Mouse (Mus musculus): ENCODE results near the gene Cat. TPM values are rescaled to one million over a fixed set of nuclear protein-coding genes. Genes with fewer than 3 reads are reported as not detected.

The Cat gene
- polyA plus RNA-seq, 1 experiment from 2014 or later, result 73.1 TPM

- H3K9ac ChIP-seq, result no peak overlapping the region
- 44% methylated on average over 1 of the region's 1 CpGs for WGBS
- H3K9me3 ChIP-seq, result no peaks in the 10 kb centered on the region
- no peaks in the 10 kb centered on the region for H3K36me3 ChIP-seq
- H3K27ac ChIP-seq, result no peak overlapping the region
- H3K4me1 ChIP-seq, result no peaks in the 10 kb centered on the region
- H3K27me3 ChIP-seq, result no peaks in the 10 kb centered on the region
- ATAC-seq (ENCODE audit: insufficient number of reproducible peaks, low FRiP score, low TSS enrichment, low read depth), result no peak
- no peak overlapping the region for H3K4me2 ChIP-seq
- no peak overlapping the region for H3K4me3 ChIP-seq
Observed at GRCm38 (mm10) chr2:103430712-103431111, 54.2 kb downstream of the Cat start.

- Histone ChIP-seq H3K4me2 (no peak overlapping the region), H3K36me3 (no peaks in the 10 kb centered on the region), H3K9ac (no peak overlapping the region), H3K4me1 (0 out of 2 replicates have a peak, but pooled peaks cover 6% of the 10 kb centered on the region), H3K4me3 (no peak overlapping the region), H3K9me3 (no peaks in the 10 kb centered on the region), H3K27ac (no peak overlapping the region), H3K27me3 (no peaks in the 10 kb centered on the region)
- no peak for ATAC-seq (ENCODE audit: insufficient number of reproducible peaks, low FRiP score, low TSS enrichment, low read depth)
- WGBS, result 60% methylated on average over 3 of the region's 3 CpGs
Observed at GRCm38 (mm10) chr2:103428356-103428755, 56.6 kb downstream of the Cat start.

- Histone ChIP-seq H3K4me1 (0 out of 2 replicates have a peak, but pooled peaks cover 6% of the 10 kb centered on the region), H3K9me3 (no peaks in the 10 kb centered on the region), H3K4me3 (no peak overlapping the region), H3K27ac (no peak overlapping the region), H3K27me3 (no peaks in the 10 kb centered on the region), H3K36me3 (no peaks in the 10 kb centered on the region), H3K9ac (no peak overlapping the region), H3K4me2 (no peak overlapping the region)
- ATAC-seq (ENCODE audit: insufficient number of reproducible peaks, low FRiP score, low TSS enrichment, low read depth), result no peak
- WGBS, result 70% methylated on average over 11 of the region's 11 CpGs
Observed at GRCm38 (mm10) chr2:103425456-103426063, 59.4 kb downstream of the Cat start.

GRCm38 (mm10) chr2:103424349-103425026 lies 60.5 kb downstream of the Cat start:
- no peaks in the 10 kb centered on the region for H3K9me3 ChIP-seq
- peak overlapping the region; percentile 14; the same call in 1 of the 2 replicates for H3K4me2 ChIP-seq
- H3K4me3 ChIP-seq, result no peak overlapping the region
- H3K9ac ChIP-seq, result no peak overlapping the region
- no peak for ATAC-seq (ENCODE audit: insufficient number of reproducible peaks, low FRiP score, low TSS enrichment, low read depth)
- H3K27me3 ChIP-seq, result no peaks in the 10 kb centered on the region
- H3K4me1 ChIP-seq, result 0 out of 2 replicates have a peak, but pooled peaks cover 6% of the 10 kb centered on the region
- no peak overlapping the region for H3K27ac ChIP-seq
- 26% methylated on average over 12 of the region's 12 CpGs for WGBS
- H3K36me3 ChIP-seq, result no peaks in the 10 kb centered on the region

GRCm38 (mm10) chr2:103423884-103424283 lies 61.1 kb downstream of the Cat start:
- no peak overlapping the region for H3K27ac ChIP-seq
- WGBS, result 65% methylated on average over 12 of the region's 12 CpGs
- no peak for ATAC-seq (ENCODE audit: insufficient number of reproducible peaks, low FRiP score, low TSS enrichment, low read depth)
- no peak overlapping the region for H3K4me3 ChIP-seq
- H3K27me3 ChIP-seq, result no peaks in the 10 kb centered on the region
- 0 out of 2 replicates have a peak, but pooled peaks cover 6% of the 10 kb centered on the region for H3K4me1 ChIP-seq
- no peaks in the 10 kb centered on the region for H3K9me3 ChIP-seq
- no peak overlapping the region for H3K9ac ChIP-seq
- no peaks in the 10 kb centered on the region for H3K36me3 ChIP-seq
- H3K4me2 ChIP-seq, result peak overlapping the region; percentile 14; the same call in 1 of the 2 replicates

- no peaks in the 10 kb centered on the region for H3K36me3 ChIP-seq
- H3K27ac ChIP-seq, result no peak overlapping the region
- no peak overlapping the region for H3K4me3 ChIP-seq
- H3K4me1 ChIP-seq, result 0 out of 2 replicates have a peak, but pooled peaks cover 6% of the 10 kb centered on the region
- H3K27me3 ChIP-seq, result no peaks in the 10 kb centered on the region
- H3K9me3 ChIP-seq, result no peaks in the 10 kb centered on the region
- ATAC-seq (ENCODE audit: insufficient number of reproducible peaks, low FRiP score, low TSS enrichment, low read depth), result no peak
- 43% methylated on average over 15 of the region's 15 CpGs for WGBS
- no peak overlapping the region for H3K4me2 ChIP-seq
- no peak overlapping the region for H3K9ac ChIP-seq
Observed at GRCm38 (mm10) chr2:103420650-103421507, 64.1 kb downstream of the Cat start.

GRCm38 (mm10) chr2:103415774-103416173 lies 69.2 kb downstream of the Cat start:
- Histone ChIP-seq H3K36me3 (no peaks in the 10 kb centered on the region), H3K4me2 (no peak overlapping the region), H3K4me3 (no peak overlapping the region), H3K27ac (no peak overlapping the region), H3K9me3 (no peaks in the 10 kb centered on the region), H3K27me3 (no peaks in the 10 kb centered on the region), H3K9ac (no peak overlapping the region), H3K4me1 (no peaks in the 10 kb centered on the region)
- WGBS, result 88% methylated on average over 3 of the region's 3 CpGs
- ATAC-seq (ENCODE audit: insufficient number of reproducible peaks, low FRiP score, low TSS enrichment, low read depth), result no peak

- Histone ChIP-seq H3K27ac (no peak overlapping the region), H3K36me3 (no peaks in the 10 kb centered on the region), H3K4me3 (no peak overlapping the region), H3K4me2 (no peak overlapping the region), H3K9me3 (no peaks in the 10 kb centered on the region), H3K27me3 (no peaks in the 10 kb centered on the region), H3K9ac (no peak overlapping the region), H3K4me1 (no peaks in the 10 kb centered on the region)
- 75% methylated on average over 5 of the region's 5 CpGs for WGBS
- no peak for ATAC-seq (ENCODE audit: insufficient number of reproducible peaks, low FRiP score, low TSS enrichment, low read depth)
Observed at GRCm38 (mm10) chr2:103413381-103413780, 71.6 kb downstream of the Cat start.

- no peak for ATAC-seq (ENCODE audit: insufficient number of reproducible peaks, low FRiP score, low TSS enrichment, low read depth)
- Histone ChIP-seq H3K4me3 (no peak overlapping the region), H3K4me2 (no peak overlapping the region), H3K36me3 (no peaks in the 10 kb centered on the region), H3K9me3 (no peaks in the 10 kb centered on the region), H3K27ac (no peak overlapping the region), H3K27me3 (no peaks in the 10 kb centered on the region), H3K4me1 (no peaks in the 10 kb centered on the region), H3K9ac (no peak overlapping the region)
- 84% methylated on average over 3 of the region's 3 CpGs for WGBS
Observed at GRCm38 (mm10) chr2:103411816-103412215, 73.1 kb downstream of the Cat start.

- no peaks in the 10 kb centered on the region for H3K9me3 ChIP-seq
- no peaks in the 10 kb centered on the region for H3K4me1 ChIP-seq
- H3K27me3 ChIP-seq, result no peaks in the 10 kb centered on the region
- H3K4me2 ChIP-seq, result no peak within 1 kb of the TSS
- H3K36me3 ChIP-seq, result no peaks in the 10 kb centered on the region
- no peak within 1 kb of the TSS for H3K4me3 ChIP-seq
- ATAC-seq (ENCODE audit: insufficient number of reproducible peaks, low FRiP score, low TSS enrichment, low read depth), result no peak
- WGBS, result 68% methylated on average over 6 of the region's 6 CpGs
- no peak within 1 kb of the TSS for H3K27ac ChIP-seq
- no peak within 1 kb of the TSS for H3K9ac ChIP-seq
Observed at GRCm38 (mm10) chr2:103411348-103411747, 73.6 kb downstream of the Cat start, which contains the start of gene Elf5. Gene Elf5 (plus strand): TSS chr2:103411688.

GRCm38 (mm10) chr2:103406239-103406638 lies 78.7 kb downstream of the Cat start:
- no peaks in the 10 kb centered on the region for H3K27me3 ChIP-seq
- H3K4me3 ChIP-seq, result no peak overlapping the region
- H3K9me3 ChIP-seq, result no peaks in the 10 kb centered on the region
- ATAC-seq (ENCODE audit: insufficient number of reproducible peaks, low FRiP score, low TSS enrichment, low read depth), result no peak
- H3K4me2 ChIP-seq, result no peak overlapping the region
- H3K36me3 ChIP-seq, result no peaks in the 10 kb centered on the region
- no peaks in the 10 kb centered on the region for H3K4me1 ChIP-seq
- 74% methylated on average over 3 of the region's 3 CpGs for WGBS
- H3K27ac ChIP-seq, result no peak overlapping the region
- H3K9ac ChIP-seq, result no peak overlapping the region

Measured in limb, embryonic 15.5 days (tissue).